Mouse (Mus musculus): ENCODE measurements around the gene Ppox.

Ppox gene

GRCm38 (mm10) chr1:171265971-171266744 is 14.8 kb downstream of the Ppox start:
- DNase-seq (ENCODE audit: inconsistent ontology term) = no peak

- DNase-seq (ENCODE audit: inconsistent ontology term) = no peak
Observed at GRCm38 (mm10) chr1:171263666-171264461, 17.1 kb downstream of the Ppox start.

- DNase-seq (ENCODE audit: inconsistent ontology term) = peak; percentile 93
Observed at GRCm38 (mm10) chr1:171263185-171263611, 17.8 kb downstream of the Ppox start.

GRCm38 (mm10) chr1:171262594-171263130 is 18.3 kb downstream of the Ppox start:
- peak; percentile 93 for DNase-seq (ENCODE audit: inconsistent ontology term)

GRCm38 (mm10) chr1:171260316-171260715 is 20.7 kb downstream of the Ppox start:
- DNase-seq (ENCODE audit: inconsistent ontology term) = no peak

- DNase-seq (ENCODE audit: inconsistent ontology term) = no peak
Observed at GRCm38 (mm10) chr1:171258921-171259320, 22.1 kb downstream of the Ppox start.

GRCm38 (mm10) chr1:171257781-171258180 is 23.2 kb downstream of the Ppox start:
- no peak for DNase-seq (ENCODE audit: inconsistent ontology term)

- no peak for DNase-seq (ENCODE audit: inconsistent ontology term)
Observed at GRCm38 (mm10) chr1:171256937-171257548, 23.9 kb downstream of the Ppox start.

GRCm38 (mm10) chr1:171256095-171256818 is 24.7 kb downstream of the Ppox start:
- DNase-seq (ENCODE audit: inconsistent ontology term) = no peak

- no peak for DNase-seq (ENCODE audit: inconsistent ontology term)
Observed at GRCm38 (mm10) chr1:171252415-171252814, 28.6 kb downstream of the Ppox start.

GRCm38 (mm10) chr1:171251594-171252324 is 29.2 kb downstream of the Ppox start:
- peak; percentile 84 for DNase-seq (ENCODE audit: inconsistent ontology term)

- DNase-seq (ENCODE audit: inconsistent ontology term) = no peak
Observed at GRCm38 (mm10) chr1:171250680-171251593, 30.0 kb downstream of the Ppox start, which contains the start of gene Ndufs2. Ndufs2 (minus strand) TSS chr1:171251388.

GRCm38 (mm10) chr1:171249913-171250600 is 30.9 kb downstream of the Ppox start, which contains the start of gene Adamts4:
Adamts4 (plus strand) TSS chr1:171250421.
- peak; percentile 85 for DNase-seq (ENCODE audit: inconsistent ontology term)

GRCm38 (mm10) chr1:171248386-171249226 is 32.4 kb downstream of the Ppox start:
- peak; percentile 77 for DNase-seq (ENCODE audit: inconsistent ontology term)

GRCm38 (mm10) chr1:171247916-171248315 is 33.1 kb downstream of the Ppox start:
- no peak for DNase-seq (ENCODE audit: inconsistent ontology term)

GRCm38 (mm10) chr1:171247453-171247841 is 33.5 kb downstream of the Ppox start:
- DNase-seq (ENCODE audit: inconsistent ontology term) = no peak

GRCm38 (mm10) chr1:171246709-171247452 is 34.1 kb downstream of the Ppox start:
- DNase-seq (ENCODE audit: inconsistent ontology term) = peak; percentile 98
